11 mouse cellular contexts compared by ENCODE assay signal in genomic region chr15:102145330-102145729, GRCm38 (mm10). TPM values are rescaled to one million over a fixed set of nuclear protein-coding genes. Genes with fewer than 3 reads are reported as not detected.
DNase-seq lines count a peak whose midpoint lies in the region; ATAC-seq lines count a peak whose summit lies in the region.
"Had no signal": no experiment of that assay in that cellular context is flagged by ENCODE, and none has a peak within 500 bp of the region (broad histone marks: within the 10 kb centered on the region; RNA-seq: fewer than 3 reads in every experiment).

No protein-coding gene starts in this region.

- peak; percentile 73 to 77 for DNase-seq in left cerebral cortex, adult 18-20 months (ENCODE audit: low spot score in 2 of 2)
- no peak for DNase-seq in left cerebral cortex, postnatal 4 days
- DNase-seq in adrenal gland, adult 2 months, result peak; percentile 90
- DNase-seq in frontal cortex, postnatal 36 days (ENCODE audit: low spot score in 2 of 2), result peak; percentile 66 to 76
- peak; percentile 41 for DNase-seq in lung, postnatal 36 days
- DNase-seq in spleen, postnatal 10 days (ENCODE audit: low spot score in 2 of 2), result no peak
- no peak for DNase-seq in c-Kit-positive CD71-positive TER-119-positive erythroid progenitor cells, embryonic 14.5 days (ENCODE audit: low spot score)
- DNase-seq: cerebellum, adult 9-11 months; kidney, adult 9 months; lung, embryonic 14.5 days had no signal

- ATAC-seq in megakaryocyte progenitor cell, adult 5-6 weeks (replicated peaks; ENCODE audit: poor library complexity), result no peak

- intact Hi-C loops in left cerebral cortex, postnatal 4 days (cut with DNase I), result no loop called here

RNA-seq across cellular contexts. Expression of gene Igfbp6, which starts 1.2 kb away (rescaled TPM):
- total RNA-seq in left cerebral cortex, adult 18-20 months (2021), result 10 to 100 TPM; 60.2 to 61.6 TPM
- 1 to 10 TPM; 1.6 to 2.0 TPM for total RNA-seq in left cerebral cortex, postnatal 4 days (2021)
- 10 to 100 TPM; 37.7 to 71.0 TPM for total RNA-seq in adrenal gland, adult 2 months (2021)
- polyA plus RNA-seq in adrenal gland, adult 2 months (2012; rRNA removed), result 65.0 and 78.9 TPM in 2 replicates
- not detected in 2 replicates for total RNA-seq in megakaryocyte progenitor cell, adult 5-6 weeks (2015)
- not detected in 2 replicates for total RNA-seq in megakaryocyte progenitor cell, adult 5-6 weeks (2017)

RNA-seq across cellular contexts. Expression of gene Soat2, which starts 5.0 kb away (rescaled TPM):
- total RNA-seq in left cerebral cortex, adult 18-20 months (2021), result under 1 TPM in 1 of 2 experiments, not detected in 1; 0.30 TPM
- total RNA-seq in left cerebral cortex, postnatal 4 days (2021), result not detected
- under 1 TPM; 0.35 to 0.49 TPM for total RNA-seq in adrenal gland, adult 2 months (2021)
- polyA plus RNA-seq in adrenal gland, adult 2 months (2012; rRNA removed), result 0.88 and 0.92 TPM in 2 replicates
- 0.73 and 1.9 TPM in 2 replicates for total RNA-seq in megakaryocyte progenitor cell, adult 5-6 weeks (2015)
- 1.2 and 3.3 TPM in 2 replicates for total RNA-seq in megakaryocyte progenitor cell, adult 5-6 weeks (2017)

RNA-seq across cellular contexts. Expression of gene Spryd3, which starts 9.3 kb away (rescaled TPM):
- total RNA-seq in left cerebral cortex, adult 18-20 months (2021), result 100 to 1,000 TPM; 153 to 163 TPM
- 100 to 1,000 TPM; 115 to 118 TPM for total RNA-seq in left cerebral cortex, postnatal 4 days (2021)
- 10 to 100 TPM; 27.4 to 48.9 TPM for total RNA-seq in adrenal gland, adult 2 months (2021)
- 38.3 and 48.4 TPM in 2 replicates for polyA plus RNA-seq in adrenal gland, adult 2 months (2012; rRNA removed)
- total RNA-seq in megakaryocyte progenitor cell, adult 5-6 weeks (2015), result 2.9 and 3.2 TPM in 2 replicates
- total RNA-seq in megakaryocyte progenitor cell, adult 5-6 weeks (2017), result 11.5 and 17.9 TPM in 2 replicates

RNA-seq across cellular contexts. Expression of gene Tns2, which starts 45.1 kb away (rescaled TPM):
- total RNA-seq in left cerebral cortex, adult 18-20 months (2021), result 10 to 100 TPM; 16.0 to 21.8 TPM
- 10 to 100 TPM in 1 of 2 experiments, 1 to 10 TPM in 1; 8.5 to 11.4 TPM for total RNA-seq in left cerebral cortex, postnatal 4 days (2021)
- total RNA-seq in adrenal gland, adult 2 months (2021), result 10 to 100 TPM; 75.2 to 91.8 TPM
- 101 and 107 TPM in 2 replicates for polyA plus RNA-seq in adrenal gland, adult 2 months (2012; rRNA removed)
- total RNA-seq in megakaryocyte progenitor cell, adult 5-6 weeks (2015), result not detected in 2 replicates
- not detected in 2 replicates for total RNA-seq in megakaryocyte progenitor cell, adult 5-6 weeks (2017)

RNA-seq across cellular contexts. Expression of gene Zfp740, which starts 57.7 kb away (rescaled TPM):
- 10 to 100 TPM; 71.0 to 71.7 TPM for total RNA-seq in left cerebral cortex, adult 18-20 months (2021)
- 10 to 100 TPM; 70.3 to 70.6 TPM for total RNA-seq in left cerebral cortex, postnatal 4 days (2021)
- total RNA-seq in adrenal gland, adult 2 months (2021), result 10 to 100 TPM; 48.6 to 60.7 TPM
- 13.9 and 14.4 TPM in 2 replicates for polyA plus RNA-seq in adrenal gland, adult 2 months (2012; rRNA removed)
- total RNA-seq in megakaryocyte progenitor cell, adult 5-6 weeks (2015), result 19.7 and 28.7 TPM in 2 replicates
- total RNA-seq in megakaryocyte progenitor cell, adult 5-6 weeks (2017), result 28.3 and 29.5 TPM in 2 replicates

Comparison
In these comparisons a context has a peak if more than half of its experiments do, and no peak if none do; other contexts are left out.
1. DNase-seq: peak in left cerebral cortex, adult 18-20 months (2 of 2), adrenal gland, adult 2 months (single experiment), frontal cortex, postnatal 36 days (2 of 2) and lung, postnatal 36 days (single experiment); none in left cerebral cortex, postnatal 4 days (single experiment), spleen, postnatal 10 days (0 of 2) and c-Kit-positive CD71-positive TER-119-positive erythroid progenitor cells, embryonic 14.5 days (single experiment).
2. RNA of gene Igfbp6, which starts 1.2 kb away (total RNA-seq): 37.7 to 71.0 TPM in adrenal gland, adult 2 months and 60.2 to 61.6 TPM in left cerebral cortex, adult 18-20 months; 1.6 to 2.0 TPM in left cerebral cortex, postnatal 4 days and not detected in megakaryocyte progenitor cell, adult 5-6 weeks; every median in the first group is over 10 times any median in the second.